Mouse (Mus musculus) right cerebral cortex, adult 18-20 months (tissue): Measurements from ENCODE around the gene Mgat5b.

ENCODE experiments used
- DNase-seq: peaks from one replicate; pipeline ENCODE4 v3.0.0; 2022; ENCODE audit warnings: mixed read lengths

The Mgat5b gene

DNA sequence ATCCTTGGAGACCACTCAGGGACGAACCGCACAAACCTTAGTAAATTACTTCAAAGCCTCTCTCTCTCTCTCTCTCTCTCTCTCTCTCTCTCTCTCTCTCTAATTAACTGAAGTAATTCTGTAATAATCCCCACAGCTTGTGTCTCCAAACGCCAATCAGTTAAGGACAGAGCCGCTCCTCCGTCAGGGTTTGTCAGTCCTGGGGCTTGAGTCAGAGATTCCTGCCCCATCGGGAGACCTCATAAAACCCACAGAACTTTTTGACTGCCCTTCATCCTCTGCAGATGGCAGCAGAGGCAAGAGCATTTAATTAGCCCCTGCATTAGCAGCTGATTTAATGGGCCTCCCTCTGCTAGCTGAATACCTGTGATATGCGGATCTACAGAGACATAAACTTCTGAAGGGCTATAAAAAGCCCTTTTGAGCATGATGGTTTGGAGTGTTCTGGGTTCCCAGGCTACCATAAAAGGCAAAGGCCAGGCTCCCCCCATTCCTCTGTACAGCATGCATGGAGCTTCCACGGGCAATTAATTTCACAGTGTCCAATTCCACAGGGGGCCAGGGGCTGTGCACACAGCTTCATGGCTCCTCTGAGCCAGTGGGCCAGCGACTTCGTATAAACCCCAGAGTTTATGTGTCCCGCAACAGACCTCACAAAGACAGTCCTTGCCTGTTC, 117.1 kb downstream of the Mgat5b start:
- DNase-seq, result no peak
